Mouse (Mus musculus) ES-E14 (cell line): ENCODE results near the gene Slc38a3. TPM values are rescaled to one million over a fixed set of nuclear protein-coding genes. Genes with fewer than 3 reads are reported as not detected.

Experiments
- DNase-seq: peaks from one replicate; pipeline ENCODE4 v3.0.0-alpha.2; 2013; ENCODE audit warnings: low read depth, low spot score
- H3K27ac ChIP-seq: 2 replicates; pipeline ENCODE4 v1.5.1; 2012; ENCODE audit warnings: low read depth, mild to moderate bottlenecking, low read length, moderate library complexity, mixed read lengths; ENCODE audit not compliant: poor library complexity, insufficient read depth, severe bottlenecking
- H3K36me3 ChIP-seq: 2 replicates; pipeline ENCODE4 v1.6.1; 2012; ENCODE audit warnings: mild to moderate bottlenecking, low read length, moderate library complexity, mixed read lengths; ENCODE audit not compliant: control insufficient read depth, poor library complexity, insufficient read depth, severe bottlenecking
- H3K4me1 ChIP-seq, 2 experiments: fragments of 150-350 bp in 1 of 2; sonication (generic) in 1 of 2; 2 replicates each; pipeline ENCODE4 v1.6.1; 2012; ENCODE audit warnings: low read length in 2 of 2, mild to moderate bottlenecking in 1 of 2, mixed read lengths in 1 of 2; ENCODE audit not compliant: control insufficient read depth in 2 of 2, insufficient read depth in 2 of 2, poor library complexity in 1 of 2
- H3K4me3 ChIP-seq, 2 experiments: fragments of 150-350 bp in 1 of 2; sonication (generic) in 1 of 2; 2 replicates each; pipeline ENCODE4 v1.5.1; 2012; ENCODE audit warnings: low read length in 2 of 2, low read depth in 1 of 2, mild to moderate bottlenecking in 1 of 2, mixed read lengths in 1 of 2; ENCODE audit not compliant: insufficient read depth in 1 of 2, poor library complexity in 1 of 2, severe bottlenecking in 1 of 2
- H3K9ac ChIP-seq: 2 replicates; pipeline ENCODE4 v1.6.1; 2012; ENCODE audit warnings: low read depth, mild to moderate bottlenecking, low read length, mixed read lengths; ENCODE audit not compliant: poor library complexity, insufficient read depth, severe bottlenecking
- H3K9me3 ChIP-seq: fragments of 150-350 bp; sonication (generic); 2 replicates; pipeline ENCODE4 v1.6.1; 2012; ENCODE audit warnings: low read depth, mild to moderate bottlenecking, low read length; ENCODE audit not compliant: control insufficient read depth, insufficient read depth
- CHD2 ChIP-seq: IDR thresholded peaks from 2 replicates; pipeline ENCODE4 v1.6.1; 2014; ENCODE audit warnings: mild to moderate bottlenecking, low read depth, low read length, inconsistent platforms
- HCFC1 ChIP-seq: IDR thresholded peaks from 2 replicates; pipeline ENCODE4 v1.6.1; 2012; ENCODE audit warnings: low read length, inconsistent platforms, borderline replicate concordance; ENCODE audit not compliant: insufficient read depth
- MAFK ChIP-seq: IDR thresholded peaks from 2 replicates; pipeline ENCODE4 v1.6.1; 2014; ENCODE audit warnings: mild to moderate bottlenecking, low read depth, low read length, inconsistent platforms; ENCODE audit not compliant: insufficient read depth
- ZC3H11A ChIP-seq: IDR thresholded peaks from 2 replicates; pipeline ENCODE4 v1.6.1; 2012; ENCODE audit warnings: low read depth, mild to moderate bottlenecking, inconsistent platforms, low read length, borderline replicate concordance
- ZNF384 ChIP-seq: IDR thresholded peaks from 2 replicates; pipeline ENCODE4 v1.6.1; 2012; ENCODE audit warnings: low read depth, low read length, inconsistent platforms
- in situ Hi-C, 2 experiments: fragments of 600-800 bp; cut with MboI; formaldehyde crosslinking; loops; one replicate each; pipeline ENCODE4 v1.15.1; 2025; ENCODE audit warnings: low sequenced_read_pairs in 2 of 2, inconsistent platforms in 1 of 2; ENCODE audit not compliant: unreplicated experiment in 2 of 2
- total RNA-seq: library from RNA; depleted of rRNA; stranded (reverse); fragments of 300-350 nt; gene quantifications from 2 replicates; pipeline ENCODE4 v1.2.3, GENCODE M21; 2012; rRNA removed

Slc38a3 gene
- total RNA-seq, result 2.9 and 8.9 TPM in 2 replicates

GRCm38 (mm10) chr9:107669480-107669945 lies at the start of gene Slc38a3:
Gene Slc38a3 (minus strand): TSS chr9:107669530.
- Histone ChIP-seq H3K36me3 (no peaks in the 10 kb centered on the region), H3K4me3 (no peak within 1 kb of the TSS), H3K9ac (no peak within 1 kb of the TSS), H3K4me1 (peaks cover 0 to 5% of the 10 kb centered on the region in 2 experiments; a peak in 1 of 4 replicates), H3K9me3 (no peaks in the 10 kb centered on the region), H3K27ac (no peak within 1 kb of the TSS)
- no peak for TF ChIP-seq HCFC1
- no peak for TF ChIP-seq ZC3H11A
- no peak for TF ChIP-seq MAFK
- no peak for TF ChIP-seq ZNF384
- TF ChIP-seq CHD2, result no peak
- in situ Hi-C loops, result no loop called here
- no peak for DNase-seq

- H3K9ac ChIP-seq, result no peak overlapping the region
- DNase-seq, result no peak
- no peak for TF ChIP-seq CHD2
- TF ChIP-seq ZNF384, result no peak
- no peak for TF ChIP-seq HCFC1
- TF ChIP-seq ZC3H11A, result no peak
- no peak for TF ChIP-seq MAFK
- in situ Hi-C loops, result no loop called here
- H3K4me1 ChIP-seq, result peaks cover 4 to 21% of the 10 kb centered on the region in 2 experiments; a peak in 3 of 4 replicates
- no peaks in the 10 kb centered on the region for H3K36me3 ChIP-seq
- no peak overlapping the region for H3K4me3 ChIP-seq
- H3K9me3 ChIP-seq, result no peaks in the 10 kb centered on the region
- no peak overlapping the region for H3K27ac ChIP-seq
Measured at GRCm38 (mm10) chr9:107716951-107717350, 47.6 kb upstream of the Slc38a3 start.

GRCm38 (mm10) chr9:107715632-107716031 lies 46.3 kb upstream of the Slc38a3 start:
- in situ Hi-C loops, result no loop called here
- no peaks in the 10 kb centered on the region for H3K9me3 ChIP-seq
- H3K36me3 ChIP-seq, result no peaks in the 10 kb centered on the region
- peaks cover 4 to 22% of the 10 kb centered on the region in 2 experiments; a peak in 3 of 4 replicates for H3K4me1 ChIP-seq
- TF ChIP-seq ZC3H11A (no peak), CHD2 (no peak), HCFC1 (no peak), ZNF384 (no peak), MAFK (no peak)
- H3K27ac ChIP-seq, result no peak overlapping the region
- no peak overlapping the region for H3K4me3 ChIP-seq
- DNase-seq, result no peak
- H3K9ac ChIP-seq, result no peak overlapping the region

DNA sequence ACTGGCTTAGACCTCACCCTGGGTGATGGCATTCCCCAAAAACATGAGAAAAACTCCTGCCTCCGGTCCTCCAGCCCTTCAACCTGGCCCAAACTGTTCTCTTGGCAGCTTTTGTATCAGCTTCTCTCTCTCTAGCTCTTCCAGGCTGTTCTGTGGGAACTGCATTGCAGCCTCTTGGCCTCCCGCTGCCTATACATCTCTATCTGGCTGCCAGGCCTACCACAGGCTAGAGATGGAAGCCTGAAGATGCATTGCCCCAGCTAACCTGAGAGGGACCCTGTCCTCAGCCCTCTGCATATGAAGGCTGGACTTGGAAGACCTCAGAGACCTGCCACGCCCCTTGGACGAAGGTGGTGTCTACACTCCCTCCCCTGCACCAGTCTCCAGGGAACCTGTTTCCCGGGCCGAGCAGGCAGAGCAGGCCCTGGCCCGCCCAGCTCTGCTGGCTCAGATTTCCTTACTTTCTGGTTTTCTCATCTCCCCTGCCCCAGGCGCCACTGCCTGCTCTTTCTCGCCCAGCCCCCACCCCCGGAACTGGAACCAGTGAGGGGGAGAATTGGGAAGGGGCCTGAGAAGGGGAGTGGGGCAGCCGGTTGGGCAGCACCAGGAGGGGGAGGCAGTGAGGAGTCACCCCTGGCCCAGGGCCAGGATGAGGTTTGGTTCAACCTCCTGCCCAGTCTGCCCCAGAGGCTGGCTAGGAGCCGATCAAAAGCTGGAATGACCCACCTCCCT lies 45.1 kb upstream of the Slc38a3 start:
- Histone ChIP-seq H3K4me3 (peak overlapping the region; percentile 15 to 38; a peak in 3 of 4 replicates), H3K27ac (no peak overlapping the region), H3K36me3 (no peaks in the 10 kb centered on the region), H3K9ac (0 out of 2 replicates have a peak overlapping the region, but pooled peaks have one; percentile 10), H3K9me3 (no peaks in the 10 kb centered on the region), H3K4me1 (peaks cover 4 to 27% of the 10 kb centered on the region in 2 experiments; a peak in 3 of 4 replicates)
- in situ Hi-C loops, result no loop called here
- DNase-seq, result no peak
- TF ChIP-seq ZC3H11A (no peak), MAFK (no peak), ZNF384 (no peak), CHD2 (no peak), HCFC1 (no peak)
